Mouse (Mus musculus) T-cell, adult 2 months (primary cell): ENCODE data around the gene Olfr998.
"Not testable (repeated sequence)": the region's sequence is repeated elsewhere in the genome, so short reads cannot be mapped to it uniquely, and the experiment has no call there.

Experiments used
- DNase-seq: peaks from one replicate; pipeline ENCODE4 v3.0.0; 2022; ENCODE audit warnings: low spot score

Gene Olfr998

GRCm38 (mm10) chr2:85588648-85589047, at the start of gene Olfr998:
Olfr998 (plus strand) TSS chr2:85588948.
- not testable (repeated sequence) for DNase-seq

GRCm38 (mm10) chr2:85554806-85555205, 33.9 kb upstream of the Olfr998 start:
- no peak for DNase-seq

GRCm38 (mm10) chr2:85560226-85560625, 28.5 kb upstream of the Olfr998 start:
- no peak for DNase-seq

- no peak for DNase-seq
Measured at GRCm38 (mm10) chr2:85561187-85561586, 27.6 kb upstream of the Olfr998 start.

GRCm38 (mm10) chr2:85578915-85579314, 9.8 kb upstream of the Olfr998 start, which contains the start of gene Olfr996:
Olfr996 (plus strand) TSS chr2:85579215.
- no peak for DNase-seq

GRCm38 (mm10) chr2:85611803-85612202, 23.1 kb downstream of the Olfr998 start, which contains the start of gene Olfr1000:
Olfr1000 (minus strand) TSS chr2:85611903.
- no peak for DNase-seq
